Comparison of ENCODE assay signal across 17 mouse cellular contexts in genomic region chr10:4533873-4534272, GRCm38 (mm10). TPM values are rescaled to one million over a fixed set of nuclear protein-coding genes. Genes with fewer than 3 reads are reported as not detected.
A peak's percentile ranks its signal among the peaks of the same experiment; 100 is the strongest.
DNase-seq lines count a peak whose midpoint lies in the region; ATAC-seq lines count a peak whose summit lies in the region.
"Had no signal": no experiment of that assay in that cellular context is flagged by ENCODE, and none has a peak within 500 bp of the region (broad histone marks: within the 10 kb centered on the region; RNA-seq: fewer than 3 reads in every experiment).

No protein-coding gene starts in this region.

- peak; percentile 10 to 33 for DNase-seq in heart, postnatal 14 days
- no peak for DNase-seq in heart, postnatal 36 days
- DNase-seq in adrenal gland, adult (ENCODE audit: inconsistent age in 2 of 2, low spot score in 1 of 2): peak; percentile 11 to 74
- peak; percentile 51 for DNase-seq in adrenal gland, postnatal 10 days
- peak; percentile 40 to 59 for DNase-seq in kidney, postnatal 25 days
- DNase-seq in frontal cortex, postnatal 36 days (ENCODE audit: low spot score in 2 of 2): no peak
- no peak for DNase-seq in adipocyte (ENCODE audit: low spot score)
- DNase-seq: cerebellum, postnatal 14 days; lung, adult 2 months; lung, postnatal 4 days had no signal

- H3K4me2 ChIP-seq in midbrain, embryonic 13.5 days (replicated peaks): no peak overlapping the region
- H3K4me2 ChIP-seq: heart, embryonic 12.5 days; midbrain, embryonic 15.5 days had no signal

- no peak for ATAC-seq in midbrain, embryonic 13.5 days
- ATAC-seq: midbrain, embryonic 15.5 days had no signal

- WGBS in midbrain, embryonic 13.5 days: 87% methylated on average over 11 of the region's 11 CpGs

- H3K4me3 ChIP-seq in midbrain, embryonic 13.5 days (replicated peaks): no peak overlapping the region
- H3K4me3 ChIP-seq: heart, embryonic 12.5 days; midbrain, embryonic 15.5 days had no signal

- no peak overlapping the region for H3K27ac ChIP-seq in midbrain, embryonic 13.5 days
- H3K27ac ChIP-seq: midbrain, embryonic 15.5 days had no signal

- H3K36me3 ChIP-seq in midbrain, embryonic 13.5 days: no peaks in the 10 kb centered on the region
- H3K36me3 ChIP-seq: heart, embryonic 12.5 days; midbrain, embryonic 15.5 days had no signal

- H3K9me3 ChIP-seq in midbrain, embryonic 13.5 days: no peaks in the 10 kb centered on the region
- H3K9me3 ChIP-seq: heart, embryonic 12.5 days; midbrain, embryonic 15.5 days had no signal

- H3K9ac ChIP-seq in midbrain, embryonic 13.5 days (replicated peaks): no peak overlapping the region
- H3K9ac ChIP-seq: heart, embryonic 12.5 days; midbrain, embryonic 15.5 days had no signal

- intact Hi-C loops in heart, postnatal 14 days (cut with DNase I): no loop called here
- intact Hi-C loops in heart, postnatal 36 days (cut with DNase I): no loop called here

- no peaks in the 10 kb centered on the region for H3K4me1 ChIP-seq in midbrain, embryonic 13.5 days (replicated peaks)
- H3K4me1 ChIP-seq: heart, embryonic 12.5 days; midbrain, embryonic 15.5 days had no signal

- H3K27me3 ChIP-seq in midbrain, embryonic 13.5 days: no peaks in the 10 kb centered on the region
- H3K27me3 ChIP-seq: heart, embryonic 12.5 days; midbrain, embryonic 15.5 days had no signal

RNA-seq across cellular contexts. Expression of gene Ccdc170, which starts 51.6 kb away (rescaled TPM):
- under 1 TPM; 0.20 to 0.96 TPM for total RNA-seq in heart, postnatal 14 days (2021)
- 1 to 10 TPM in 1 of 2 experiments, under 1 TPM in 1; 0.31 to 1.0 TPM for total RNA-seq in heart, postnatal 36 days (2021)
- under 1 TPM; 0.57 to 0.82 TPM for total RNA-seq in adrenal gland, postnatal 10 days (2021)
- polyA plus RNA-seq in midbrain, embryonic 13.5 days (2015; fragmentation: Nextera tagmentation; extraction: Ambion mirVana): 0.05 and 0.27 TPM in 2 replicates
- total RNA-seq: liver, adult 2 months had no signal
- polyA plus RNA-seq: heart, embryonic 12.5 days; intestine, embryonic 14.5 days; liver, adult 2 months; small intestine, adult 2 months; stomach, embryonic 14.5 days had no signal

Comparison
In these comparisons a context has a peak if more than half of its experiments do, and no peak if none do; other contexts are left out.
1. DNase-seq: peak in heart, postnatal 14 days (2 of 2), adrenal gland, adult (2 of 2), adrenal gland, postnatal 10 days (single experiment) and kidney, postnatal 25 days (2 of 2); none in heart, postnatal 36 days (0 of 2), frontal cortex, postnatal 36 days (0 of 2) and adipocyte (single experiment).